Mouse (Mus musculus) G1E (cell line): ENCODE measurements around the gene Gm29094.
"Not testable (repeated sequence)": the region's sequence is repeated elsewhere in the genome, so short reads cannot be mapped to it uniquely, and the experiment has no call there.

Experiments
- CTCF ChIP-seq: IDR thresholded peaks from 2 replicates; pipeline ENCODE4 v1.5.1; 2012; ENCODE audit warnings: low read depth, low read length, inconsistent platforms, mixed read lengths
- GATA1 ChIP-seq: IDR thresholded peaks from 2 replicates; pipeline ENCODE4 v1.6.1; 2012; ENCODE audit warnings: borderline replicate concordance, low read length, inconsistent platforms, mixed read lengths
- GATA2 ChIP-seq: IDR thresholded peaks from 2 replicates; pipeline ENCODE4 v1.6.1; 2012; ENCODE audit warnings: low read depth, low read length, inconsistent platforms, borderline replicate concordance

DNA sequence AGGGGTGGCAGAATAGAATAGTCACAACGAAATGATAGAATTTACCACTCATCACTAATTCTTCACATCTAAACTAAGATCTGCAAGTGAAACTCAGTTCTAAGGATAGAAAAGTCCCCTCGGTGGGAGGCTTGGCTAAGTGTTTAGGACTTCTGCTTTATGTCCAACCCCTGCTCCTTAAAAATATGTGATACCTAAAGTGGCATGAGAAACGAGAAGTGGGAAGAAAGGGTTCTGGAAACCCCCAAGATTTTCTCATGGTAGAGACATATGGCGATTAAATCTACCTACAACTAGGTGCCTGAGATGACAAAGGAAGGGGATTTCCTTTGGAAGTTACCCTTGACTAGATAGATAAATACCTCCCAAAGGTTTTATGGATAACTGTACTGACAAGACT lies 19.7 kb upstream of the Gm29094 start:
- not testable (repeated sequence) for TF ChIP-seq CTCF, GATA2, GATA1
